Mouse (Mus musculus): ENCODE data around the gene Flrt1. TPM values are rescaled to one million over a fixed set of nuclear protein-coding genes. Genes with fewer than 3 reads are reported as not detected.

The Flrt1 gene
- total RNA-seq (2022): 10 to 100 TPM in 2 of 4 experiments, 1 to 10 TPM in 2; 2.9 to 27.5 (median 14.8) TPM

GRCm38 (mm10) chr19:7105544-7105943 is at the start of gene Flrt1:
Gene Flrt1, minus strand, starts transcription at chr19:7105729.
- no peak for DNase-seq

GRCm38 (mm10) chr19:7155196-7155595 is 49.7 kb upstream of the Flrt1 start:
- no peak for DNase-seq

GRCm38 (mm10) chr19:7153232-7153631 is 47.7 kb upstream of the Flrt1 start:
- DNase-seq: no peak

- no peak for DNase-seq
These were observed 46.6 kb upstream of the Flrt1 start for GRCm38 (mm10) chr19:7151927-7152653.

- DNase-seq: no peak
These were observed 45.9 kb upstream of the Flrt1 start for GRCm38 (mm10) chr19:7151300-7151926.

- DNase-seq: no peak
These were observed 43.7 kb upstream of the Flrt1 start for GRCm38 (mm10) chr19:7149158-7149685.

GRCm38 (mm10) chr19:7148541-7149085 is 43.1 kb upstream of the Flrt1 start:
- no peak for DNase-seq

GRCm38 (mm10) chr19:7148096-7148495 is 42.6 kb upstream of the Flrt1 start:
- DNase-seq: no peak

- DNase-seq: no peak
These were observed 40.8 kb upstream of the Flrt1 start for GRCm38 (mm10) chr19:7146376-7146775.

- DNase-seq: no peak
These were observed 38.9 kb upstream of the Flrt1 start for GRCm38 (mm10) chr19:7144458-7144857.

GRCm38 (mm10) chr19:7143854-7144253 is 38.3 kb upstream of the Flrt1 start:
- peak; percentile 60 for DNase-seq

- DNase-seq: no peak
These were observed 36.8 kb upstream of the Flrt1 start for GRCm38 (mm10) chr19:7142207-7142915.

- DNase-seq: no peak
These were observed 35.4 kb upstream of the Flrt1 start for GRCm38 (mm10) chr19:7140856-7141421.

GRCm38 (mm10) chr19:7140373-7140772 is 34.8 kb upstream of the Flrt1 start:
- no peak for DNase-seq

- DNase-seq: no peak
These were observed 33.8 kb upstream of the Flrt1 start for GRCm38 (mm10) chr19:7139321-7139720.

- DNase-seq: no peak
These were observed 32.8 kb upstream of the Flrt1 start for GRCm38 (mm10) chr19:7138327-7138726.

- no peak for DNase-seq
These were observed 31.4 kb upstream of the Flrt1 start for GRCm38 (mm10) chr19:7136714-7137498.

GRCm38 (mm10) chr19:7136016-7136415 is 30.5 kb upstream of the Flrt1 start:
- no peak for DNase-seq

GRCm38 (mm10) chr19:7135525-7135924 is 30.0 kb upstream of the Flrt1 start:
- DNase-seq: no peak

GRCm38 (mm10) chr19:7134631-7135091 is 29.1 kb upstream of the Flrt1 start:
- DNase-seq: no peak

GRCm38 (mm10) chr19:7133436-7133835 is 27.9 kb upstream of the Flrt1 start:
- DNase-seq: no peak

- DNase-seq: no peak
These were observed 24.8 kb upstream of the Flrt1 start for GRCm38 (mm10) chr19:7130317-7130716.

Measured in adrenal gland, adult 8-10 months (tissue).